Mouse (Mus musculus): ENCODE data around the gene Iqck.

Iqck gene

DNA sequence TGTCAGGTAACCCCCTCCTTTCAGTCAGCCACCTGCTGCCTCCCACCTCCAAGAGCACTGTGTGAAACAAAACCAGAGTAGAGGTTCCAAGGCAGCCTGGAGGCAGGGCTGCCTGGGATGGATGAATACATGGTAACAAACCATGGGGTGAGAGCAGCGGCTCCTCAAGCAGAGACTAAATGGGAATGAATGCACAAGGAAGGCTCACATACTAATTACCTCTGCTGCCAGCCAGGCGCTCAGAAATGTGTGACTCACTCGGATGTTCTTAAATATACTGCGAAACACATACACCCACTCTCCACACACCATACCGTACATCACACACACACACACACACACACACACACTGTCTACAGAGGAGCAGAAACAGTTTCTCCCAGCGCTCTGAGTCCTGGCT is 134.7 kb downstream of the Iqck start:
- 23% methylated on average over 6 of the region's 6 CpGs for WGBS

DNA sequence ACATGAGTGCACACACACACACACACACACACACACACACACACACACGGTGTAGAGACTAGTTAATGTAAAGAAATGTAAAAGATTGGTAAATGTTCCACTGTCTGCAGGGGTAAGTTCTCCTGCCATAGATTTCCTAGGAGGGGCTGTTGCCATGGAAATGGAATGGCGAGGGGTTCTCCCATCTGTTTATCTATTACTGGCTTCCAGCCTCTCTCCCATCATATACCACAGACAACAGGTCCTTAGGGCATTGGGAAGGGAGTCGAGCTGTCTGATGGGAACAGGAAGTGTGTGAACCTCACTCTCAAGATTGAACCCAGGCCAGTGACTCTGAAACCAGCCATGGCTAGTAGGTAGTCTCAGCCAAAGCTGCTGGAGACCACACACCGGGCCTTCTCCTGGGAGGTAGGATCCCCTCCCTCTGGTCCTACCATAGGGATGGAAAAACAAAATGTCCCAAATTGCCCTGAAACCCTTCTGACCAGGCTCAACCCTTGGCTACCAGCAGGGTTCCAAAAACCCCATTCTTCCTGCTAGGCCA is 135.9 kb downstream of the Iqck start:
- WGBS = 44% methylated on average over 4 of the region's 4 CpGs

DNA sequence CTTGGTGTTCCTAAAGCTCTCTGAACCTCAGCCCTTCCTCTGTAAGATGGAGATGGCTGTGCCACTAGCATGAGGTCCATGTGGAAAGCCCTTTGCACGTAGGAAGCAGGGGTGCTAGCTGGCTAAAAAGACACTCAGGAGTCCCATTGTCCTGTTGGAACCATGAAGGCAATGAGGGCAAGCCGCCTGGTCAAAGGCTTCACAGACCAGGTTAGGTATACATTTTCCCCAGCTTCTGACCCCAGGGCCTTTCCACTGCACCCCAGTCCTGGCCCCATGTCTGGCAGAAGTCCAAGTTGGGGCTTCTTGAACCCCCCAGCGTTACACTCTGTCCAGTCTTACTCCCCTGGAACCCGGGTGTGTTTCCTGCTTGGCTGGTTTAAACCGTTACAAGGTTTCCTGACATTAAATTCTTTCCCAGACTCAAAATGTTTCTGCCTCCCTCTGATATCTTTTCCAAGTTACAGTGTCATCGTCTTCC is 136.6 kb downstream of the Iqck start:
- 27% methylated on average over 6 of the region's 6 CpGs for WGBS

DNA sequence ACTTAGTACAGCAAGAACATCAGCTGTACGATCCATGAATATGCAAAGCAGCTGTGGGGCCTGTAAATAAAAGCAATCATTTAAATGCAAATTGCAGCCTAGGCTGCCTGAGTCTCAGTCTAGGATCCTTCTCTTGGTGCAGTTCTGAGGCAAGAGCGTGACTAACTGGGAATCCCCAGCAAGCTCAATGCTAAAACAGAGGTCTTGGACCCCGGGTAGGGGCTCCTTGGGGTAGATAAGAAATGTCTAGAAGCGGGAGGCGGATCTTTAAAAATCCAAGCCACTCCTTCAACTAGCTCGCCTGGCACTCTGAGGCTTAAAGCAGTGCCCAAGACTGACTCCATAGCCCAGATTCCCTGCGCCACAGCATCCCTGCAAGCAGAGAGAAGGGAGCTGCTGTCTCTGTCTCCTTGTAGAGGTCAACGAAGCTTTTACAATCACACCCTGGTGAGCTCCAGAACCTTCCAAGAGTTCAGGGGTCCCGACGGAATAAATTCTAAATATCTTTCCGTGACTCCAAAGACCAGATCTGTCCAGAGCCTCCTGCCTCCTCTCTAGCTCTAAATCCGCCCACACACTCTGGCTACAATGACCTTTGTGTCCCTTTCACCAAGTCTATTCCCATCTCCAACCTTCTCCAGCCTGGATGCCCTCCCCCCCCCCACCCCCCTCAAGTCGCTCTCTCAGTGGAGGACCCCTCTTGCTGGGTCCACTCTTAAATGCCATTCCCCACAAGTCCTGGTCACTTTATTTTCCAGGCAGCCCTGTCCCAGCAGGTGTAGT is 137.3 kb downstream of the Iqck start:
- 33% methylated on average over 13 of the region's 13 CpGs for WGBS

DNA sequence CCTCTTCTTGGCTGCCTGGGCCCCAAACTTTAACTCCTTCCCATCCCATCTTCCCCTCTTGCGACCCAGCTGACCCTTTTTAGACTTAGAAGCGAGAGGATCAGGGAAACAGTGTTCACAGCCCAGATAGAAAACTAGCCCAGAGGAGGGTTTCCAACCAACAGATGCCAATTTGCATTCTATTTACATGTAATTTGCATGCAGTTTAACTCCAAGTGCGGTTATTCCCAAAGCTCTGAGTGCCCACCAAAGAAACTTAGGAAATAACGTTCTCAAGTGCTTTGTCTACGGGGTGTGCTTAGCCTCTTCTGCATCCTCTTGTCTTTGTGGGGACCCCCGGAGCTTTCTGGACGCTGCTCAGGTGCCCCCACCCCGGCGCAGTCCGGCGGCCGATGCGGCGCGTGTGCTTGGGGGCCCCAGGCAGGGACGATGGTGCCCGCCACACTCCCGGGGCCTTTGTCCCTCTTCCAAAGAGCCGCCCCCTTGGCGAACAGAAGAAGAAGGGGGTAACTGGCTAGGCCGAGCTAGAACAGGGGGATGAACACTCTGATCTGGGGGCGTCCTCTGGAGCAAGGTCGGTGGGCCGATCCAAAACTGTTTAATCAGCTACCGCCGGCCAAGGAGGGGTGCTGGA is 138.2 kb downstream of the Iqck start:
- WGBS = 5% methylated on average over 26 of the region's 26 CpGs

DNA sequence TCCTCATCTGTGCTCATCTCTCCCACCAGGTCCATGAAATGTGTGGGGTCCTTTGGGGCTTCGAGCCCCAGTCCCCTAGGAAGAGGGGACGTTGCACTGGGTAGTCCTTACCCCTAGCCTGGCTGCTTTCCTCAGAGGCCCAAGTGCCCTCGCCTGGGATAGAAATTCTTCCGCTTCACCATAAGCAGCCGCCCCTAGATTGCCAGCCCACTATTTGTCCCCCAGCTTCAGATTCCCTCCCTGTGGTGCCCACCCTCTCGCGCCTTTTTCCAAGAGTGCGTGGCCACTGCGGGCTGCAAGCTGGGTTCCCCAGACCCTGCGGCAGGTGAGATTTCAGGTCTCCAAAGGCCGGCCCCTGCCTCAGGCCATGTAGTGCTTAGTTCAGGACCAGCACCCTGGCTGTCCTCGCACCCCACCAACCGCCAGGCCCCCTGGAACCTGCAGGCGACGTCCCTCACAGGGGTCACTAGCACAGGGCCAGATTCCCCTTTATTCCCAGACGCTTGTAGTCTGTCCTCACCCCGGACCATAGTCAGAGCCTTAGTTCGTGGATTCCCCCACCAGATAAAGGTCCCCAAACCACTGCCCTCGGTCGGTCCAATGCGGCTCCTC is 138.8 kb downstream of the Iqck start:
- WGBS = 9% methylated on average over 21 of the region's 21 CpGs

DNA sequence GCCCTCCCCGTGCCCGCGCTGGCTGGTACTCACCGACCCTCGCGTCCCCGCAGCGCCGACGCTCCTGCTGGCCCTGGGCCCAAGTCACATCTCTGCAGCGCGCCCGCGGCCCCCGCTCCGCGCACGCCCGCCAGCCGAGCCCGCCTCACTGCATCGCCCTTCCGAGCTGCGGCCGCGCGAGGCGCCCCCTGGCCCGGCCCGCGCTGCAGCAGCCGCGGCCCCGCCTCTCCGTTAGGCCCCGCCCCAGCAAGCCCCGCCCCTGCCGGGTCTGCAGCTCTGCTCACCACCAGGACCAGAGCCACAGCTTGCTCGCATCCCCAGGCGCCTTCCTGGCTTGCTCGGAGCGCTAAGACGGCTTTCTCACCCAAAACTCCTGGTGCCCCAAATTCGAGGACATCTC is 139.5 kb downstream of the Iqck start, which contains the start of gene Gprc5b:
Gene Gprc5b, minus strand, starts transcription at position 205 of the 400 bp plus-strand sequence.
- WGBS = 2% methylated on average over 42 of the region's 44 CpGs

DNA sequence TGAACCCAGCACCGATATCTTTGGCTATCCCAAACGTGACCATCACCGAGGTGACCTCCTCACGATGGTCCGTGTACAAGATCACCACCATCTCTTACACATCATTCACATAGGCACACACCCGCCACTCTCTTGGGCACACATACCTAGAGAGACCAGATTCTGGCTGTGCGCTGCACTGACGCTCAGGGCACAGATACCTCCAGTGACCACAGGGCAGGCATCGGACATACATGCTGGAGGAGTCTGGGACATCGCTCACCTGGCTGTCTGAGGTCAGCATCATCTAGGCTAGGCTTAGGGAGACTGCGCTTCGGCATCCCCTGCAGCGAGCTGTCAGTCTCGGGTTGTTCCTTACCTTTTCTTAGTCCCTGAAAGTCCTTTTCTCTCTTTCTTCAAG is 140.1 kb downstream of the Iqck start:
- 6% methylated on average over 14 of the region's 14 CpGs for WGBS

DNA sequence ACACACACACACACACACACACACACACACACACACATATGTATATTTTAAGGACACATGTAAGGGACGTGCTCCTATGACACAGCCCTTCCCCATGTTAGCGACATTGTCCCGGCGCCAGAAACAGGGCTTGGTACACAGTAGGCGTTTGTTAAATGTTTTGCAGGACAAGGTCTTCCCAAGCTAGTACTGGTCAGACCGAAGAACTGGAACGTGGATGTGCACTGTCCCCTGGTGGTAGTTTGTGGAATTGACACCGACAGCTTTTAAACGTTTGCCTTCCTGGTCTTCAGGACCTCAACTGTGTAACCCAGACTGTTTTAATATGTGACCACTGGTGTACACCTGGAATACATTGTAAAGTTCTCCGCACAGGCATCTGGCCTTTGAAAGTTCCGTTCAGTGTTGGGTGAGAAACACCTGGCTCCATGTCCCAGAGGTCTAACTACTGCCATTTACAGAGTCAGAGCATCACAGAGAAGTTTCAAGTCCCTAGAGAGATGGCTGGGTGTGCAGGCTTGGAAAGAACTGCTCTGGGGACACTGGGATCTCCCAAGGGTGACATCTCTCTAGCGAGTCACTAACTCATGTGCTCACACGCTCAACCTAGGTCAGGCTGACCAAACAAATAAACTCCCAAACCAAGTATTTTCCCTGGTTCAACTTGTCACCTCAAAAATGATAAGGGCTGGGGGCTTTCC is 140.7 kb downstream of the Iqck start:
- 9% methylated on average over 13 of the region's 13 CpGs for WGBS

DNA sequence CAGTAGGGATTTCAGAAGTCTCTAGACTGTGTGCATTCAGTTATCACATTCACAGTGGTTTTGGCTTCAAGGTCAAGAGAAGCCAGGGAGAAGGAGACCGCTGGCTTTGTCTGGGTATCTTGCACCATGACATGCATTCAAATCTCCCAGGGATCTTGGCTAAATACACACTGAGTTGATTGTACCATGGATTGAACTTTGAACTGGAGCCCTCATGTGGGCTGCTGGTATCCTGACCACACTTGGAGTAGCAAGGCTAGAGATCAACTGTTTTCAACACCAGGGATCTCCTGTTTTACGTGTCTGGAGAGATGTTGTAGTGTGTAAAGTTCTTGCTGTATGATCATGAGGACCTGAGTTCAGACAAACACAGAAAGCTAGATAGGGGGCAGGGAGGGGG is 144.3 kb downstream of the Iqck start:
- WGBS = 82% methylated on average over 2 of the region's 2 CpGs

DNA sequence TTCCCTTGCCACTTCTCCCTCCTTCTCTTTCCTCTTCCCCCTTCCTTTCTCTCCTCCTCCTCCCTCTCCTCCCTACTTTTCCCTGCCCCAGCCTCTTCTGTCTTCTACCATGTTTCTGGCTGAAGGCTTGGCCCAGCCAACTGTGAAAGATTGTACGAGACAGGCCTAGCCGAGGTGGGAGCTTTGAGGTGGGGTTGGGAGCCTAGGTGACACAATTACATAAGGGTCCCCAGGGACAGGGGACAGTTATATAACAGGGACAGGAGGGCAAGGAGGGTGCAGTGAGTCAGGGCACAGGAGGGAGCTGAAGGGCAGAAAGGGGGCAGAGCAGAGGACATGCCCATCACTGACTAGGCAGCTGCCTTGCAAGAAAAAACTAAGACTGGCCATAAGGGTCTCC is 146.4 kb downstream of the Iqck start:
- 81% methylated on average over 2 of the region's 2 CpGs for WGBS

DNA sequence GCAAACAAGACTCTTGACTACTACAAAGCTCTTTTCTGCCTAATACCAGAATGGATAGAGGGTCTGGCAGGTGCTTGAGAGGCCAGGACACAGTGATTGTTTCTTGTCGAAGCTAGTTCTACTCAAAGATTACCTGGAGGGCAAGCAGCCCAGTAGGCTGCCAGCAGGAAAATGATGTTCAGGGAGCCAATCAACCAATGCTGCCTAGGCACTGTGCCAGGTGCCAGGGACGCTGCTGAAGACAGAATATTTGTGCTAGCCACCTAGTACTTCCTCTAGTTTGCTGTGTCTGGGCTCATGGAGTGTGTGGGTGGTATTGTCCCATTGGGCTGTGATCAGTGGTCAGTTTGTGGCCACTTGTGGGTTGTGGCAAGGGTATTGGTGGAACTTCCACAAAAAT is 146.9 kb downstream of the Iqck start:
- WGBS = 36% methylated on average over 2 of the region's 2 CpGs

DNA sequence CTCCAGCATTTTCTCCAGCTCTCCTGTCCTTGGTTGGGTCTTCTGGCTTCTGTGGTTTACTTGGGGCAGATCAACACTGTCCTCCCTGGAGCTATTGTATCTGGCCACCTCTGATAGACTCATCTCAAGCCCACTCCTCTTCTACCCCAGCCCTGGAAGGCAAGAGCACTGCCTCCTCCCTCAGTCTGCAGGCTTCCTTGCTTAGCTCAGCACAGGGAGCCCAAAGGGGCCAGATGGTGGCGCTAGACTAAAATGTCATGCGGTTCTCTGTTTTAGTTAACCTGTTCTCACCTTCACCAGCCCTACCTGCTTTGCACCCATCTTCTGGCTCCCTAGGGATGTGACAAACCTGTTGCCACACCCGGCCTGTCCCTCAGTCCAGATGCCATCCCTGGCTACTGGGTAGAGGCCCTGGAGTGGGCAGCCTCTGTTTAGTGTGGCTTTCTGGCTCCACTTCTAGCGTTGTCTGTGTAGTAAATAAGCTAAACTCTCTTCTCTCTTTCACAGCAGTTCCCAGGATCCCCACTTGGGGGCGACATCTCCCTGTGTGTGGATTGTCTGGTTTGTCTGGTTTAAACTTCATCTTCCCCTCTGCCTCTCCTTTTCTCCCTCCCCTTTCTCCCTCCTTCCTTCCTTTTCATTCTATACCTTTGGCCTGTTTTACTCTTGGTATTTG is 155.4 kb downstream of the Iqck start:
- WGBS = 17% methylated on average over 5 of the region's 5 CpGs

DNA sequence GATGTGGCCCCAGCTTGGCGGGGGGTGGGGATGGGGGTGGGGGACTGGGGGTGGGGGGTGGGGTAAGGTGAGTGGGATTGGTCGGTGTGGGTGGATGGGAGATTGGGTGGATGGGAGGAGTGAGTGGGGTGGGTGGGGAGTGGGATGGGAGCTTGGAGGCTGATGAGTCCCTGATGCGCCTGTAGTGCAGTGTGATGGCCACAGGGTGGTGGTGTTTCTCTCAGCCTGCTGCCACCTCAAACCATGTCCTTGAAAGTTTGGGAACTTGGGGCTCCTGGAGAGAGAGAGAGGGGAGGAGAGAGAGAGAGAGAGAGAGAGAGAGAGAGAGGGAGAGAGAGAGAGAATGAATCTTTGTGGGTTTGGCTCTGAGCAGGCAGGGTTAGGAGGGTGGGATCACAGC is 160.2 kb downstream of the Iqck start:
- WGBS = 10% methylated on average over 3 of the region's 3 CpGs

DNA sequence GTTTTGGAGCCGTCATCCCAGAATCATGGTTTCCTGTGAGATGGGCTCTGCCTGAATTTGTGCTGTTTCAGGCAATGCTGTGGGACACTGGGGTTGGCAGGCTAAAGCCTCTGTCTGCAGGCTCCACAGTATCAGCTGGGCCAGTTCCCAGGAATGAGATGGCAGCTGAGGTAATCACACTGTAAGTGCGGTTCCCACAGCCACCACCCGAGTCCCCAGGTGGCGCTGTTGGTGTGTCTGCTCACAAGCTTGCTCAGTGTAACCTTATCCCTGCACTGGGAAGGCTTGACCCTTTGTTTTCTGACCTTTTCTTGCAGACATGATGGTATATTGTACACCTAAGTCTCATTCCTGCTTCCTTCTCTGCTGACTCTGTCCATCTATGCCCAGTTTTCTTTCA is 164.0 kb downstream of the Iqck start:
- WGBS = 17% methylated on average over 4 of the region's 4 CpGs
